Mouse (Mus musculus) gastrocnemius, postnatal 36 days (tissue): ENCODE measurements around the gene Smyd2. TPM values are rescaled to one million over a fixed set of nuclear protein-coding genes. Genes with fewer than 3 reads are reported as not detected.
A peak's percentile ranks its signal among the peaks of the same experiment; 100 is the strongest.

ENCODE experiments used
- DNase-seq, 2 experiments: peaks; one replicate each; pipeline ENCODE4 v3.0.0; 2022
- intact Hi-C: fragments of 180-260 bp; cut with DNase I; formaldehyde crosslinking; loops from one replicate; pipeline ENCODE4 v1.15.1; 2025
- total RNA-seq, 2 experiments: library from RNA; stranded (reverse); gene quantifications; 2 replicates each; pipeline ENCODE4 v1.2.3; 2021

The Smyd2 gene
- total RNA-seq, 2 experiments from 2014 or later: 276 to 290 TPM

DNA sequence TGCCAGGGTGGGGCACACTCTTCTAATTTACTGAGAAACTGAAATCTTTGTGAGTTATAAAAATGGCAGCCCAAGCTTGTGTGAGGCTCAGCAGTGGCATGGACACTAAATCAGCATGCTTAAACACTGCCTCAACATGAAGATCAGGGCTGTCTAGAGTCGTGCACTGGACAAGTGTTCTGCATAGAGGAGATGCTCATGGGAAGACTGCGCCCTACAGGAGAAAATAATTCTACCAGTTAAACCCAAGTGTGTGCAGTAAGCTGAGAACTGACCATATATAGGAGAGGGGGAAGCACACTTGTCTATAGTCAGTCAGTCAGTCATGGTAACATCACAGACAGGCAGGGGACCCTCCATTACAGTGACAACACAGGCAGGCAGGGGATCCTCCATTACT is 43.0 kb downstream of the Smyd2 start:
- no peak for DNase-seq
- intact Hi-C loops: no loop called here

GRCm38 (mm10) chr1:189876162-189876561 is 46.0 kb downstream of the Smyd2 start:
- intact Hi-C loops: no loop called here
- no peak for DNase-seq

DNA sequence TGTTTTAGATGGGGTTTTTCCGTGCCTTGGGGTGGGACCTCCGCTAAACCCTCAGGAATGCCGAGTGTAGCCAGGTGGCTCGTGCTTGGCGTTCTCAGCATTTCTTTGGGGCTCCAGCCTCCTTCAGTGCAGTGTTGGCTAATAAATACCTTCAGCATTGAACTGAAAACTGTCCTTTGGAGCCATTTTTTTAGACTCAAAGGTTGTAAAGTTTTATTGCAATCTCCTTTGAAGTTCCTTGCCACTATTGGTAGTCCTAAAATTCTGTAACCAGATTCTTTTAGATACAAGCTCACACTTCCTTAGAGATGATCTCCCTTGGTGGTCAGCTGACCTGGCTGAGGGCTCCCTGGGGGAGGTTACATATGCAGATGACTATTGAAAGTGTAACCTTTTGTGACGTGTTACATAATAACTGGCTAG is 46.7 kb downstream of the Smyd2 start:
- DNase-seq: no peak
- intact Hi-C loops: no loop called here

DNA sequence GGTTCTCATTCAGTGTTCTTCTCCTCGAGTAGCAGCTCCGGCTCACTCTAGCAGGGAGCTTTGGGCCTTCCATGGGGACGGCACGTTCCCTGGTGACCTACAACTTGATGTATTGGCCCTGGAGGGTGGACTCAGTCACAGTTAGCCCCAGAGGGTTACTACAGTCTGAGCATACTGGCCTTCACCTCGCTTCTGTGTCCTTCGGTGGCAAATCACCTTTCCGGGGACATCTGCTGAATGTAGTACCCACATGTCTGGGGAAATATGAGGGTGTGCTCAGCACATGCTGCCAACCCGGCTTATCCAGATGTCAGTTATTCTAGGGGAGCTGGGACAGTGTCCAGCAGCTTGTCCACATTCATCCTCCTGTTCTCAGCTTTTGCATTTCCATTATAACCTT is 48.6 kb downstream of the Smyd2 start:
- intact Hi-C loops: no loop called here
- no peak for DNase-seq

- no peak for DNase-seq
- intact Hi-C loops: no loop called here
Observed at GRCm38 (mm10) chr1:189872050-189872449, 50.1 kb downstream of the Smyd2 start.

GRCm38 (mm10) chr1:189871625-189872024 is 50.5 kb downstream of the Smyd2 start:
- no peak for DNase-seq
- intact Hi-C loops: no loop called here

- no peak for DNase-seq
- intact Hi-C loops: no loop called here
Observed at GRCm38 (mm10) chr1:189870539-189870938, 51.6 kb downstream of the Smyd2 start.

- DNase-seq: no peak
- intact Hi-C loops: no loop called here
Observed at GRCm38 (mm10) chr1:189869651-189870270, 52.4 kb downstream of the Smyd2 start.

DNA sequence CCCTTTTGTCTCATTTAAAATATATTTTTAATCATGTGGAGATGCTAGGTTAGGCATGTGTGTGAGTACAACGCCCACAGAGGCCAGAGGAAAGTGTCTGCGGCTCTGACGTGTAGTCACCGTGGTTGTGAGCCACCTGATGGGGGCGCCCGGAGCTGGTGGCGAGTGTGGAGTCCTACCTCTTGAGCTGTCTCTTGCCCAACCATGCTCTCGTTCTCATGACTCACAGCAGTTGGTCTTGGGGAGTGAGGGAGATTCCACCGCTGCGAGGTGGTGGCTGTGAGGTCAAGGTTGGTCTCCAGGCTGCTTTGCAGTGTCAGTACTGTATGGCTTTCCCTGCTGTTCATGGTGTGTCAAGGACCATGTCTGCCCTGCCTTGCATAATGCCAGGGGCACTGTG is 54.1 kb downstream of the Smyd2 start:
- intact Hi-C loops: no loop called here
- DNase-seq: no peak

GRCm38 (mm10) chr1:189867497-189867896 is 54.7 kb downstream of the Smyd2 start:
- intact Hi-C loops: no loop called here
- no peak for DNase-seq

DNA sequence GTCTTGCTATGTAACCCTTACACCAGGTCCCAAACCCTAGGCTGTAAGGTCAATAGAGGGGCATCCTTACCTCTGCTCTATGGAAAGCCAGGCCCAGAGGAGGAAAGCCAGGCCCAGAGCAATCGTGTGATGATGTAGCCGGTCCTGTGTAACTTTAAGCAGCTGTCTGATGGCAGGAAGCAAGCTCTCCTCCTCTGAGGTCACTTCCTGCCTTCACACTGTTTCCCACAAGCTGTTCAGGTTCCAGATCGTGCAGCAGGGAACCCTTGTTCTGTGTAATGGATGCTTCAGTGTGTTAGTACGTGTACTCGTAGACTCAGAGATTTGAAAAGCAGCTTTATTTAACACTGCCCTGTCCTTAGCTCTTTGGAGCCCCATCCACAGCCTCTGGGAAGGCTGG is 55.1 kb downstream of the Smyd2 start:
- intact Hi-C loops: no loop called here
- no peak for DNase-seq

- intact Hi-C loops: no loop called here
- no peak for DNase-seq
Observed at GRCm38 (mm10) chr1:189866621-189867020, 55.5 kb downstream of the Smyd2 start.

DNA sequence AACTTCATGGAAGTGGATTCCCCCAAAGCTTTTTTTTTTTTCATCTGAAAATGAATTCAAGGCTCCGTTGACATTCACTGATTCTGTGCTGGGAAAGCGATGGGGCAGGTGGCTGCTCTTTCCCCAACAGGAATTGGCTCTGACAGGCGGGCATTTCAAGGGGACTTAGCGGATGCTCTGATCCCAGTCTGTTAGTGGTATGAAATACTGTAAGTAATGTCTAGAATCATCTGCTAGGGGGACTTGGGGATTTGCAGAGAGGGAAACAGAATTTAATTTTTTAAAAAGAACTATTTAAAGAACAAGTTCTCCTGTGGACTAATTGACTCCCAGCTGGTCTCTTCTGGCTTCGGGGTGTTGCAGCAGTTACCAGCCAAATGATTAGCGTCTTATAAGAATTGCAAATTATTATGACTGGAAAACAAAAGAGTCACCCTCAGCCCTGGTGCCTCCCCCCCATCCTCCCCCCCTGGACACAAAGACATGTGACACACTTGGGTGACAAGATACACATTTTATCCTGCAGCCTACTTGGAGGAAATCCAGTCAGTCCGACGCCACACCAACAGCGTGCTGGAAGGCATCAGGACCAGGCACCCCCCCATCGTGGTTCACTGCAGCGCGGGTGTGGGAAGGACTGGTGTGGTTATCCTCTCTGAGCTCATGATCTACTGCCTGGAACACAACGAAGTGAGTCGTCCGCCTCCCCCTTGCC is 57.2 kb downstream of the Smyd2 start:
- intact Hi-C loops: no loop called here
- DNase-seq: no peak

GRCm38 (mm10) chr1:189864301-189864700 is 57.9 kb downstream of the Smyd2 start:
- no peak for DNase-seq
- intact Hi-C loops: no loop called here

DNA sequence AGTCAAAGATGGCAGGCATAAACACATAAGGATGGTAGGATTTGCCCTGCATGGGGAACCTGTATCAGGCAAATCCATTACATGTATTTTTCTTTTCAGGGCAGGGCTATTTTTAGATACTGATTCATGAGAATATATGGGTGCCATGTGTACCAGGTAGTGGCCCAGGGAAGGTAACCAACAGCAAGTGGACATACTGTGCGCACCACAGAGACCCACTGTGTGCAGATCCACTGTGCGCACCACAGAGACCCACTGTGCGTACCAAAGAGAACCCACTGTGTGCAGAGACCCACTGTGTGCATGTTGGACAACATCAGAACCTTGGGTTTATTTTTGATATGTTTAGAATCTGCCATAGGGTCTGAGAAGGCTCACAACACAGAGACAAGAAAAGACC is 58.4 kb downstream of the Smyd2 start:
- no peak for DNase-seq
- intact Hi-C loops: no loop called here

- intact Hi-C loops: no loop called here
- DNase-seq: no peak
Observed at GRCm38 (mm10) chr1:189860942-189861315, 61.2 kb downstream of the Smyd2 start.

DNA sequence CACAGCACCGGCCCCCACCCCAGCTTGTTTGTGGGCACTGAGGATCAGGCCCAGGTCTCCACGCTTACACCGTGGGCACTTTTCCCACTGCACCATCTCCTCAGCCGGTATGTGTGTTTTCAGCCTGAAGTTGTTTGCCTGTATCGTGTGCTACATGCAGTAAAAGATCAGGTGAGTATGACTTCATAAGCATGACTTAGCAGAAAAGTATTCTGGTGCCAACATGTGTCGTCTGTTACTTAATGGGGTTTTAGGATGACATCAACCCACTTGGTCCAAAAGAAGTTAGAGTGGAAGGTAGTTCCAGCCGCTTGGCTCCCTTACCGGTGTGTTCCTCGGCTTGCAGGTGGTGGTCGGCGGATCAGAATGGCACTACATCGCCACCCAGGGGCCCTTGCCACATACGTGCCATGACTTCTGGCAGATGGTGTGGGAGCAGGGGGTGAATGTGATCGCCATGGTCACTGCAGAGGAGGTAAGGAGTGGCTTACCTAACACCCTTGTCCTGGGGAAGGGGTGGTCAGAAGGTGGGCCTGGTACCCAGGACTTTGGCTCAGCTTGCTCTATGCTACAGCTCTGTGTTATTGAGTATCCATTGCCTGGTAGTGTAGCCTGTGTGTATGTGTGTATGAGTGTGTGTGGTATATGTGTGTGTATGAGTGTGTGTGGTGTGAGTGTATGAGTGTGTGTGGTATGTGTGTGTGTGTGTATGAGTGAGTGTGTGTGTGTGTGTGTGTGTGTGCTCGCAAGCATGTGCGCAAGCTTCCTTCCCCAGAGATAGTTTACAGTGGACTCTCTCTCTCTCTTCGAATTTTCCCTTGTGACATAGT is 61.8 kb downstream of the Smyd2 start:
- no peak for DNase-seq
- intact Hi-C loops: no loop called here

DNA sequence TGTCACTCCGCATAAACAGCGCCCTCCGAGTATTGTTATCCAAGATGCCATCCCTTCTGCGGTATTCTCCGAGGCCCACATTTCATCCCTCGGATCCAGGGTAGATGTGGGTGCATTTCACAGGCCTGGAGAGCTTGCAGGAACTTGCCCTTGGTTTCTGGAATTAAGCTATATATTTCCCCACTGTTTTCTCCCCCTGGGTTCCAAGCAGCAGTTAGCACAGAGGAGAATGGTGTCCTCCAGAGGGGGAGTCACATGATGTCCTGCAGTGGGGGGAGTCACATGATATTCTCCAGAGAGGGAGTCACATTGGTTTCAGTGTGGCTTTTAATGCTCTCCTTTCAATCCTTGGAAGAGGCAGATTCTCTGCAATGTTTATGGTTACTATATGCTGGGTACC is 63.8 kb downstream of the Smyd2 start:
- no peak for DNase-seq
- intact Hi-C loops: no loop called here

DNA sequence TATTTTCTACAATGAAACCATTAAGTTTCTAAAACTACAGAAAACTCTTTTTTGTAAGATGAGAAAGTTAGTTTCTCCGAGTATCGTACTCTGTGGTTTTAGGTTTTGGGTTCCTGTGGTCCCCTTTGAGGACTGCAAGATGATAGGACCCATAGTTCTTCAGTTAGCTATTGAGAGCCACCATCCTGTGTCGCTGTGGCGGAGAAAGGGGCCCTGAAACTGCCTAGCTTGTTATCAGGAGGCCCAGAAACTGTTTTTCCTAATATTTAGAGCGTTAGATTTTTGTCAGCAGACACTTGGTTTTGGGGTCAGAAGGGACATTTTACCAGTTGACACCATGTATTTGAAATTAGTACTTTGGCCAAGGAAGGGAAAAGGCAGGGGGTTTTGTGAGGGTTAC is 66.4 kb downstream of the Smyd2 start:
- no peak for DNase-seq
- intact Hi-C loops: no loop called here

- no peak for DNase-seq
- intact Hi-C loops: no loop called here
Observed at GRCm38 (mm10) chr1:189854646-189855045, 67.5 kb downstream of the Smyd2 start.

- intact Hi-C loops: no loop called here
- peak in 1 of 2 experiments; percentile 38 for DNase-seq
Observed at GRCm38 (mm10) chr1:189852456-189852855, 69.7 kb downstream of the Smyd2 start.

DNA sequence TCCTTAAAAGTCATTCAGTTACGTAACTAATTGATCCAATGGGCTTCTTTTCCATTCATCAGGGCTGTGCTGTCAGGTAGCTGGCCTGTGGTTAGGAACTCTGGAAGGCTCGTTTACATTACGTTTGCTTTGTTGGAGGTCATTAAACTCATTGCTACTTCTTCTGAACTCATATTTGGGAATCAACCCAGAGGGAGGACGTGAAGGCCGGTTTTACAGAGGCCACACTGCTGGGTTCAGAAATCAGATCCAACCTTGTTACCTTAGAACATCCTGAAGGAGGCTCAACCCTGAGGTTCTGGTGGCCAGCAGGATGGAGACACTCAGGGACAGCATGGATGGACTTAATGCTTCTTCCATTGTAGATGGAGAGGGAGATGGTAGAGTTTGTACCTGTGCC is 70.1 kb downstream of the Smyd2 start:
- no peak for DNase-seq
- intact Hi-C loops: no loop called here
